Mouse (Mus musculus) heart, adult 18-20 months (tissue): ENCODE data around the gene Mcm3. TPM values are rescaled to one million over a fixed set of nuclear protein-coding genes. Genes with fewer than 3 reads are reported as not detected.
A peak's percentile ranks its signal among the peaks of the same experiment; 100 is the strongest.

ENCODE experiments used
- DNase-seq, 2 experiments: peaks; one replicate each; pipeline ENCODE4 v3.0.0; 2021 to 2022; ENCODE audit warnings: mixed read lengths in 1 of 2
- long read RNA-seq, 2 experiments: library from polyadenylated mRNA; stranded (forward); transcript quantifications; one replicate each; pipeline ENCODE4 v2.0.0; 2021
- total RNA-seq, 2 experiments: library from RNA; stranded (reverse); gene quantifications; 2 replicates each; pipeline ENCODE4 v1.2.3; 2021

Mcm3 gene
- 1 to 10 TPM; 5.5 to 6.3 TPM for total RNA-seq
- long read RNA-seq, experiment 1, partial matches to known transcripts = 1 of 4 reads
- long read RNA-seq, experiment 1, other reads (novel, unspliced or antisense) = 0 of 4 reads
- long read RNA-seq, experiment 2, partial matches to known transcripts = 0 of 2 reads
- long read RNA-seq, experiment 2, other reads (novel, unspliced or antisense) = 0 of 2 reads

DNA sequence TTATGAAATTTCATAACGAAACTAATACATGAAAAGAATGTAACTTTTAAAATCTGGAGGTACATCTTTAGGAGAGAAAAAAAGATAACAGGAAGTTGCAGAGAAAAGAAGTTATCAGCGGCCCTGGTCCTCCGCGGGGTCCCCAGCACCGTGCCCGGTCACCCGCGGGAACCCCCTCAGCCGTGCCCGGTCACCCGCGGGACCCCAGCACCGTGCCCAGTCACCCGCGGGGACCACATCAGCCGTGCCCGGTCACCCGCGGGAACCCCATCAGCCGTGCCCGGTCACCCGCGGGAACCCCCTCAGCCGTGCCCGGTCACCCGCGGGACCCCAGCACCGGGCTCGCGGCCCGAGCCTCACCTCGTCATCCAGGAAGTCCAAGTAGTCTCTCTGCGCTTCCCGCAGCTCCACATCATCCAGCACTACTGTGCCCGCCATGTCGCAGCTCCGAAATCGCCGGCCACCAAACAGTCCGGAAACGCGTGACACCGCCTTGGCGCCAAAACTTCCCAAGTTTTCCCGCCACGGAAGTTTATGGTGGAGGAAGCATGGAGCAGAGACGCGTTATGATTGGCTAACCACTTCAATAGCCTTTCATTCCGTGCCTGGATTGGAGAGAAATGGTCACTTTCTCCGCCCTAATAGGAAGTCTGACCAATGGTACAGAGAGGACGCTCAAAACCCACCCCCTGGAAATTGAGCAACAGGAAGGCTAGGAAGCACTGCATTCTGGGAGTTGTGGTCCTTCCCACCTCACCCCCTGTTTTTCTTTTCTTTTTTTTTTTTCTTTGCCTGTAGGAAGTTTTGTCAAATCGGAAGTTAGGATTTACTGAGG, at the start of gene Mcm3:
Mcm3 (minus strand) TSS at position 542 of the 835 bp plus-strand sequence.
- DNase-seq = peak; percentile 94 to 97

DNA sequence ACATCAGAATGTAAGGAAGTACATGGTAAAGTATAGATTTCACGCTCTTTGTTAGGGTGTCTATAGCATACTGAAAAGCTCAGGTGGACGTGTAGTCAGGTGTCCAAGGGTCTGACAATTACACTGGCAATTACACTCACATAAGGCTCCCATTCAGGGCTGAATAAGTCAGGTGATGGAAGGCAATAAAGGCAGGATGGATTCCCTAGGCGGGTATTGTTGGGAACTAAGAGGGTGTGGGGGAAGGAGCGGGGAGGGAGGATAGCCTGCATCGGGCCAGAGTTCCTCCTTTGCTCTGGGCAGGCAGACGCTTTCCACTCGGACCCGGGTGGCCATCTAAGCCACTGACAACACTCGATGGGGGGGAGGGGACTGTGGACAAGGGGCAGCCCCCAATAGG, 47.9 kb upstream of the Mcm3 start:
- no peak for DNase-seq

DNA sequence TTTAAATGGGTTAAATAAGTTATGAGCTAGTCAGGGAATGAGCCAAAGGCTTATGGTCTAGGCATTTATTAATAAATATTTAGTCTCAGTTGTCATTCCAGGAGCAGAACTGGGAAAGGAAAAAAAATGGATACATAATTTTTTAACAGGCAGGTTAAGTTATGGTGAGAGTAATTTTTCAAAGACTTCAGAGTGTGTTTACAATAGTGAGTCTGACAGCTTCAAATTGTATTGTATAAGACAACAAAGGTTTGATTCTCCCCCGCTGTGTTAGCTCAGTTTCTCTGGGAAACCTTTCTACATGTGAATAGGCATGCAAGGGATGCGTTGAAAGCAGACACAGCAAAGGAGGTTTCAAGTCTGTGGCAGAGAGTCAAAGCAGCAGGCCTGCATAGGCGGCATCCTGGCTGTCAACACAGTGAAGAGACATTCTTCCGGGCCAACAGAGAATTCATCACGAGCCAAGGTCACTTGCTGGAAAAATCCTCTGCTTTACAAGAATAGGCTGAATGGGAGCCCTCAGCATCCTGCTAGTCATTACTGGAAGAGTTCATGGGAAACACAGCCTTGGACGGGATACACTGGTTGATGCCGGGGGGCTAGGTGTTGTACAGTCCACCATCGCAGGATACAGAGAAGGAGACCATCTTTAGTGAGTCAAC, 47.3 kb upstream of the Mcm3 start:
- DNase-seq = no peak

DNA sequence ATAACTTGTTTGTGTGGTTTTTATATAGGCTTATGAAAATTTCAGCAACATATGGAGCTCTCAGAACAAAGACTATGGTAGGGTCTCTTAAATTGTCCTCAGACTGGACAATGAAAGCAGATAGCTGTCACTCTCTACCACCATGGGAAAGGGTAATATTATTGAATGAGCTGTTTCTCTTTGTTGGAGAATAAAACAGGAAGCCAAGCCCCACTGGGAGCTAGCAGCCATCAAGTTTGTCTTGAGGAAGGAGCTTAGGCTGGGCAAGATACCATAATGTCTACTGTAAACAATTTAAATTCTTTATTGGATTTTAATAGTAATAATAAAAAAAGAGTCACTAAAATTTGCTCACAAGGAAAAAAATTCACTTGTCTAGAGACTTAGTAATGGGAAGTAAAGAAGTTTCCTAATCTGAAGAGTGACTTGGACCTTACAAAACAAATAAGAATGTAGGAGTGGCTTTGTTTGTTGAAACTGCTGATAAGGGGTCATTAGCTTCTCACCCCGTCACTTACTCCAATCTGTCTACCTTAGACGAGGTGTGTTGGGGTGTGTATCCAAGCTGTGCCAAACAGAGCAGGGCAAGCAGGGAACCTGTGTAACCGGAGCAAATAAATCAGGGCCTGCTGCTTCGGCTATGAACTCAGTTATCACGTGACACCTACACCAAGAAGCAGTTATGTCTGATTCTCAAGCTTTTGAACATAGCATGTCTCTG, 43.5 kb upstream of the Mcm3 start:
- no peak for DNase-seq

DNA sequence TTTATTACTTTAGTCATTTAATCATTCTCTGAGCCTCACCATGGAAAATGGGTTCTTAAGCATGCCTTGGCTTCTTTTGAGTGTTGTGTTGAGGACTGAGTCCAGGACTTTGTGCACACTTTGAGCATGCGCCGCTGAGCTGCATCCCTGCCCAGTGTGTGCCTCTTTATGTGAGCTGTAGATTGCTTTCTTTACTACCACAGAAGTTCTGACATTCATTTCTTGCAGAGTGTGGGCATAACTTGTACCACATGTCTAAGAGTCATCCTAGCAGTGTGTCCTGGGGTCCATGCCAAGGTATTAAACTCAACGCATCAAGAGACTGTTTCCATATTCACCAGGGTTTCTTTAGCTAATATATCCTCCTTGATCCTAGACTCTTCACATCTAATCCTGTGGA, 41.8 kb upstream of the Mcm3 start:
- no peak for DNase-seq

DNA sequence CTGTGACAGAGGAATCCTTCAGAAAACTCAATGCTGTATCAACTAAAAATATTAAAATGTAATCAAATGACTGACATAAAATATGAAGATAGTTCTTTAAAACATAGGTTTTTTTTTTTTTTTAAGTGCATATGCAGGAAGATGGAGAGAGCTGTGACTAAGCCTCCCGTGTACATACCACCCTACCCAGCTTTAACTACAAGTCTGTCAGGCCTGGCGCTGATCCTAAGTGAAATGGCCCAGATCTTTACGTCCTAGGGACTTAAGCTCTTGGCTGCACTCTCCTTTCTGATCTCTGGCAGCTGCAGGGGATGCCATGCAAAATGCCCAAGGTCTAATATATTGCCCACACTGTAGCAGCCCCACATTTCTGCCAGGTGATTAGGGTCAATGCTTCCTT, 40.7 kb upstream of the Mcm3 start:
- DNase-seq = no peak

DNA sequence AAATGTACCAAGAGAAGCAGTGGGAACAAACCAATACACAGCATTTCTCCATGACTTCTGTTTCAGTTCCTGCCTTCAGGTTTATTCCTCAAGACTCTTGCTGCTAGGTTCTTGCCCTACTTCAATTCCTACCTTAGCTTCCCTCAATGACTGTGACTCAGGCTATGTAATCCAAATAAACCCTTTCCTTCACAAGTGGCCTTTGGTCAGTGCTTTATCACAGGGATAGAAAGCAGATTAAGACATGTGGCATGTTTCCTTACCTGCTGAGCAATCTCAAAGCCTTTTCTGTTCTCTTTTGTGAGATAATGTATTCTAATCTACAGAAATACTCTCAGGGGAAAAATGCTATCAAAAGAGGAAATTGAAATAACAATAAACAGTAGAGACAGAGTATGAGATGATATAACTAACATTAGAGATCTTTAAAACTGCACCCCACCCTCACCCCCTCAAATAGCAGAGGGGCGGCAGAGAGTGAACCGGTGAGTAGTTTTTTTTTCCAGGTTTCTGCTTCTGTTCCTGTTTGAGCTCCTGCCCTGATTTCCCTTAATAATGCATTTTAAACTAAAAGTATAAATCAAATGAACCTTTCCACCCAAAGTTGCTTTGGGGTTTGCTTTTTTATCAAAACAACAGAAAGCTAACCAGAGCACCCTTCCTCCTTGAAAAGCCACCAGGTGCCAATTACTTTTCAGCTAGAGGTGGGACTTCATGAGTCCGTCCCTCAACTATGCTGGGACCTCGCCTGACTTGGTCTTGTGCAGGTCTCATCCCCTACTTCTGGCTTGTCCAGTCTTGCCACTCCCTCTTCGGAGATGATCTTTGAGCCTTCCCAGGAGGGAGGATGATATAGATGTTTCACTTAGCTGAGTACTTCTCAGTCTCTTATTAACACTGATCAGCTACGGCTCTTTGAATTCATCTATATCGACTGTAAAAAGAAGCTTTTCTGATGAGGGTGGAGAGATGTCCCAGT, 37.1 kb upstream of the Mcm3 start:
- no peak for DNase-seq

DNA sequence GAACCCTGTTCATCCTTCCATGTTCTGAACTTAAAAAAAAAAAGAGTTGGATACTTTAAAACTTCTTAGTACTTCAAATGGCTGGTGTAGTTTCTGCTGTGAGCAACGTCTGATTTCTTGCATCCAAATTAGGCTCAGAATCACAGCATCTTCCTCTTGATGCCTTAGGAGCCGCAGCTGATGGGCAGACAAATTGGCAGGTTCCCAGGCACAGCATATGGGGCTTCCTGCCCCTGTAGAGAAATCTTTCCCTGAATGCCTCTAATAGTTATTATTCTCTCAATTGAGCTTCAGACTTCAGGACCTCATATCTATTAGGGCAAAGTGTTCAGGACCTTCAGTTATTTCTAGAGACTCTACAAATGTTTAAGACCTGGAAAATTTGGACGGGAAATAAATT, 19.8 kb upstream of the Mcm3 start:
- no peak for DNase-seq

DNA sequence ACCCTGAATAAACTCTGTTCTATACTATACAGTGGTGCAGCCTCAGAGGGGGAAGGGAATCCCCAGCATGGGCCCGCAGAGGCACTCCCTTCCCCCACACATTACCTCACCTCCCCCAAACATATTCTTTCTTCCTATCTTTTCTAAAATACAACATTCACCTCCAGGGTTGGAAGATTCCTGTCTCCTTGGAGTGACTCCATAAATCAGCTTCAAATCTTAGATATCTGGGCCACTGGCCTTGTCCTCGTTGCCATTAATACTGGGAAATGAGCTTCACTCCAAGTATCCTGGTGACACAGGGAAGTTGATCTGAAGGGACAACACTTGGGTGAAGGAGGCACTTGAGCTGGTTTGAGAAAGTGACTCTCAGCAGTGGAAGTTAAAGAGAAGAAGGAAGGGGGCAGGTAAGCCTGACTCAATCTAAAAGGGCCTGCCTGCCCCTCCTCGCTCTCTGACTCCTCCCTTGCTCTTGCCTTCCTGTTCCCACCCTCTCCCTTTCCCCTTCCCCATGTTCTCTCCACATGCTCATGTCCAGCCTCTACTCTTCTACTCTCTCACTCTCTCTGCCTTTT, 16.5 kb upstream of the Mcm3 start:
- no peak for DNase-seq

DNA sequence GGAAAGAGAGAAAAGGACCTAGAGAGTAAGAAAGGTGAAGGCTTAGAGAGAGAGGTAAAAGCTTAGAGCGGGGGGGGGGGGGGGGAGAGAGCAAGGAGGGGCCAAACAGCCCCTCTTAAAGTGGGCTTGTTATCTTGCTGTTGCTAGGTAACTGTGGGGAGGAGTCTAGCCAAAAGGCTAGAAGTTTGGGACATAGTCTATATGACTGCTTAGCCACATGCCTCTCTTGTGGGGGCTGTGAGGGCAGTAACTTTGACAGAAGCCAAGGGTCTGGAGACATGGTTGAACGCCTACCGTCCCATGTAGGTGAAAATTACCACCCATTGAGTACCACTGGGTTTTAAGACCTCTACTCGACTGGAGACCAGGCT, 13.0 kb upstream of the Mcm3 start:
- DNase-seq = no peak

DNA sequence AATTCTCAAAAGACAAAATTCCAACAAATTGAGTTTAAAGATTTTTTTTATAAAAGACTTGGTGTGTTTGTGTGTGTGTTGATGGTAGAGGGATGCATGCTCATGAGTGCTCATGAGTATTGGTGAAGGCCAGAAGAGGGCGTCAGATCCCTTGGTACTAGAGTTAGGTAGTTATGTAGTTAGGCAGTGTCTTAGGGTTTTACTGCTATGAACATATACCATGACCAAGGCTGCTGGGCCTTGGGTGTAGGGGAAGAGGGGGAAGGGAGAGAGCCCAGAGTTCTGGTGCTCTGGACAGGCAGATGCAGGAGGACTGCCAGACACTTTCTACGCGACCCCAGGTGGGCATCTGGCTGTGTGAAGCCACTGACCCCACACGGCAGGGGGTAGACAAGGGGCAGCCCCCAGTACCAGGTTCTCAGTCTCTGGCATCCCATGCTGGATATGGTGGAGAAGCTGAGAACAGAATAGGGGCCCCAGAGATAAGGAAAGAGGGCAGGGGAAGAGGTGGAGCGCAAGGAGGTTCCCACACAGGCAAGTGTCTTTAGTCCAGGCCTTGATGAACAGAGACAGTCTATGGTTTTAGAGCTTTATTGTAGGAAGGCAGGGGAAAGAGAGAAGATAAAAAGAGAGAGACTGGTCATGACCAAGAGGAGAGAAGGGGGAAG, 12.5 kb upstream of the Mcm3 start:
- no peak for DNase-seq

DNA sequence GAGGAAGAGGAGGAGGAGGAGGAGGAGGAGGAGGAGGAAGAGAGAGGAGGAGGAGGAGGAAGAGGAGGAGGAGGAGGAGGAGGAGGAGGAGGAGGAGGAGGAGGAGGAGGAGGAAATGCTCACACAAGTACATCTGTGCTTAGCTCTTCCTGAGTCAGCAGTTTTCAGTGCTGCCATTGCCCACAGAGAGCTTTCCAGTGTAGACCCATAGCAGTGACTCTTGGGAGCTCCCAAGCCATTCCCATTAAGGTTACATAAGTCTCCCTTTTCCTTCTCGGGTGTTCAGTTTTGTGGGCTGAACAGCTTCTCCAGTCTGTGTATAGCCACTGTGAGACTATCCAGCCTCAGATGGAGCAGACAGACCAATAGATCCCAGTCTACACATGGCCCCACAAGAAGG, 10.4 kb upstream of the Mcm3 start:
- DNase-seq = no peak

DNA sequence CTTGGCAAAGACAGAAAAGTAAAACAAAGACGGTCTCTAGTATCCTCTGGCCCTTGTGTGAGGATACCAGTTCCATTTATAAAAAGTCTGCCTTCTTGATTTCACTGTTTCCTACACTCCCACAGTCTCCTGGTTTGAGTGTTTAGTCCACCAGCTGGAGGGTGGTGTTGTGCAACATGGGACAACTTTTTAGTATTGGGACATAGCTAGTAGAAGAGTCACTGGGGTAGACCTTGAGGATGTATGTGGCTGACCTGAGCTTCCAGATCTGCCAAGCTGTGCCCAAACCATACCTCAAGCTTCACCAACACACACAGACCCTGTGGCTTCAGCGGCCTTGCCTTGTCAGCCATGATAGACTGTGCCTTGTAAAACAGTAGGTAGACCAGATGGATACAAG, 7.9 kb upstream of the Mcm3 start:
- DNase-seq = no peak

DNA sequence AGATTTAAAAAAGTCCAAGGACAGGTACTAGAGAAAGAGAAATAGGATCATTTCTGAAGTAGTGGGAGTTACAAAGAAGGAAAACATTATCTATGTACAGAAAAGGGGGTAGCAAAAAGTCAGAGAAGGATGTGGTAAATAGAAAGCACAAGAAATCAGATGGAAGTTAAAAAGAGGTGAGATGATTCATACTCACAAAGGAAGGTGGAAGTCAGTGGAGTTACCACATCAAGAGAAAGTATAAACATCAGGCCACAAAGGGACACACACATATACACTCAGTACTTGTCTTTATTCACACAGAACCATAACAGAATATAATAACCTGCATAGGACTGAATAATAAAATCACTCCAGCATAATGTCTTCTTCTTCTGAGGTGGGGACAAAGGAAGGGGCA, 4.9 kb upstream of the Mcm3 start:
- no peak for DNase-seq

DNA sequence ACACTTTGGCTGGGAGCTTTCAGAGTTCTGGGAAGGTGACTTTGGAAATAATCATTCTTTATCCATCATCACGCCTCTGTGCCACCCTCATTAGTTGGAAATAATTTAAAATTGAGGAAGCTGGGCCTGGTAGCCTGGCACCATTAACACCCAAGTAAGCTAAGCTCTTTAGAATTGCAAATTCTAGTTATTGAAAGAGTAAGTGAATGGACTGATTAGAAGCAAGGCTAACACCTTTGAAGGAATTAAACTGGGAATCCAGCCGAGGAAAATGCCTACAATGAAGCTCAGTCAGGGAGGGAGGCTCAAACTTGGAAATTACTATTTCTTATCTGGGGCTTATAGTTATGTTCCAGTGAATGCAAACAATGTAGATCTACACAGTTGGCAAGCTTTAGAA, 3.8 kb upstream of the Mcm3 start:
- DNase-seq = no peak

DNA sequence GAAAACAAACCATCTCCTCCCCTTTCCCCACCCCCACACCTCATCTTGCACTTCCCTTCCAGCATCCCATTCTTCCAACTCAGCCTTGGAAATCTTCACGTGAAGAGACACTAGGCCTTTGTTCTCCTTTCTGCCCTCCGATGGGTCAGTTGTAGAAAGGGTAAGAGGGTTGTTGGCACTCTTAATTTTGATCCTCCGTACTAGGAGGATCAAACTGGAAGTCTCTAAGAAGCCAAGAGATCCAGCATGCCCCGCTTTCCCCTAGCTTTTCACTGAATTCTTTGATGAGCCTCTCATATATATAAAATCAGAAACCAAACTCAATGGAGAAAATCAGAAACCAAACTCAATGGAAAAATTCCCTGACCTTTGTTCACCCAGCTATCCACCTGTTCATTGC, 3.4 kb upstream of the Mcm3 start:
- no peak for DNase-seq

DNA sequence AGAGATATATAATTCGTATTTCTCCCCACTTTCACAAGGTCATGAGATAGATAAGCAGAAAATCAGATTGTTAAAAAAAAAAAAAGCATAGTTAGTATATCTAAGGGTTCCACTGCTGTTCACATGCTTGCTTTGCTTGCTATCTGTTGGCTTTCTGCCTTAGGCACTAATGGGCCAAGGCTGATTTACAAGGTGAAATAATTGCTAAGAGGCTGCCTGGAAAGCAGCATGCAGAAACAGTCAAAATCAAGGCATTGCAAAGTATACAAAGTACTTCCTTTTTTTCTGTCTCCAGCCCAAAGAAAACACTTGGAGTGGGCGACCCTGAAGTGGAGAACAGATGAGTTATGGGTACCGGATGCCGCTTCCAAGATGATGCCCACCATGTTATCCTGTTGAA, 847 bp upstream of the Mcm3 start:
- DNase-seq = no peak

DNA sequence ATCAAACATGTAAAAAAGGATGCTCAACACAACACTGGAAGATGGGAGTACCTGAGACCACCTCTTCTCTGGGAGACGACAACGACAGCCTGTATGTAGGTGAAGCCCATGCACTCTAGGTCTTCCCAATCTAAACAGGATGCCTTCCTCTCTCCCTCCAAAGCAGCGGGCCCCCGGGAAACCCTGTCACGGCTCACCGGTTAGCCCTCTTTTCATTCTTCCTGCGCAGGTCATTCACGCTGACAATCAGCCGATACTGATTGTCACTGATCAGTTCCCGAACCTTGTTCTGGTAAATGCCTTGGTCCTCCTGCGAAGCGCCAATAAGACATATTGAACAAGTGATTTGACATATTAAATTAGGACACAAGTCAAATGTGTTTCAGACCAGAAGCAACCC, 2.5 kb downstream of the Mcm3 start:
- DNase-seq = no peak

DNA sequence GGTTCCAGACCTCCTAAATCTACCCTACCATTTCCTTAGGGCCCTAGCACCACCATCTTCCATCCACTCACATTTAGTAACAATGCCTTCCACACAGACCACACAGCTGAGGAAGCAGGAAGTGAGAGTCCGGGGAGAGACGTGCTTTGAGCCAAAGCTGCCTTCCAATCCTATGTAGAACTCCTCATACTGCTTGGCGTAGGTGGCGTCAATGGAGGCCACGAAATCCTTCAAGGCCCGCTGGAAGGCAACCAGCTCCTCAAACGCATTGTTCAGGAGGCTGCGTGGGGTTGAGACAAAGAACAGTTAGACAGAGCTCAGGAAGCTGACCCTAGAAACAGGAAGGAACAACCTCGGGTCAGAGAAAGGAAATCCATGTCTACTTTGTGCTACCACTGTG, 2.9 kb downstream of the Mcm3 start:
- peak in 1 of 2 experiments; percentile 9 for DNase-seq

DNA sequence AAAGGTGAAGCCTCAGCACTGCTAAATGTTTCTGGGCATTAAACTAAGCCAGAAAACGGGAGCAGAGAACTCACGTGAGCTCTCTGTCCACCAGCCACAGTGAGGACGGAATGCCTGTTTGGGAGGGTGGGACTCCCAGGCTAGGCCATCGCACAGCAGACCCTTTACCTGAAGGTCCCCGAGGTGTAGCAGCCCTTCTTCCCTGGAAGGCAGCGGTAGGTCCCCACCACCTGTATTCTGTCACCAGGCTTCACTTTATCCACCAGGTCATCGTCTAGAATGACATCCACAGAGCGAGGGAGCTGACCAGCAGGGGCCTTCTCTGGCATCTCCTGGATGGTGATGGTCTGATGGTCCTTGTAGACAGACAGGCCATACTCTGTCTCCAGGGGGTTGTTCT, 5.6 kb downstream of the Mcm3 start:
- DNase-seq = no peak

DNA sequence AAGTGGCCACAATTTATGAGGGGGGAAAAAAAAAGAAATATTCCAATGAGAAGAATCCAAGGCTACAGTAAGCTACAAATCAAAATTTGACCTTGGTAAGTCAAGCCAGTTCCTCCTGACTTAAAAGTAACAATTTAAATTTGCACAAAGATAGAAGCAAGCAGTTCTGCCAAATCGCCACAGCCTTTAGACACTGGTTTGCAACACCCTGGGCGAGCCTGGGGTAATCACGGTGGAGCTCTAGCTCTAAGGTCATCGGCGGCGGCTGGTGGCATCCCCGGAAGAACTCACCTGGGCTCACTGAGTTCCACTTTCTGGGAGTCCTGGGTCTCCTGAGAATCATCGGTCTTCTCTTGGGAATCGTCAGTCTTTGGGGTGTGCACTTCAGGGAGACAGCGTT, 15.6 kb downstream of the Mcm3 start:
- DNase-seq = no peak
